Mouse (Mus musculus): ENCODE measurements around the gene Gm28042.

- TF ChIP-seq CTCF (IDR thresholded peaks at IDR 0.05): no peak
- no peak for TF ChIP-seq EP300 (IDR thresholded peaks at IDR 0.05)
Observed at GRCm38 (mm10) chr2:120087897-120088296, 60.6 kb downstream of the Gm28042 start.

Measured in lung, postnatal 0 days (tissue).